Comparison of ENCODE assay signal across 8 mouse cellular contexts in the genomic region with DNA sequence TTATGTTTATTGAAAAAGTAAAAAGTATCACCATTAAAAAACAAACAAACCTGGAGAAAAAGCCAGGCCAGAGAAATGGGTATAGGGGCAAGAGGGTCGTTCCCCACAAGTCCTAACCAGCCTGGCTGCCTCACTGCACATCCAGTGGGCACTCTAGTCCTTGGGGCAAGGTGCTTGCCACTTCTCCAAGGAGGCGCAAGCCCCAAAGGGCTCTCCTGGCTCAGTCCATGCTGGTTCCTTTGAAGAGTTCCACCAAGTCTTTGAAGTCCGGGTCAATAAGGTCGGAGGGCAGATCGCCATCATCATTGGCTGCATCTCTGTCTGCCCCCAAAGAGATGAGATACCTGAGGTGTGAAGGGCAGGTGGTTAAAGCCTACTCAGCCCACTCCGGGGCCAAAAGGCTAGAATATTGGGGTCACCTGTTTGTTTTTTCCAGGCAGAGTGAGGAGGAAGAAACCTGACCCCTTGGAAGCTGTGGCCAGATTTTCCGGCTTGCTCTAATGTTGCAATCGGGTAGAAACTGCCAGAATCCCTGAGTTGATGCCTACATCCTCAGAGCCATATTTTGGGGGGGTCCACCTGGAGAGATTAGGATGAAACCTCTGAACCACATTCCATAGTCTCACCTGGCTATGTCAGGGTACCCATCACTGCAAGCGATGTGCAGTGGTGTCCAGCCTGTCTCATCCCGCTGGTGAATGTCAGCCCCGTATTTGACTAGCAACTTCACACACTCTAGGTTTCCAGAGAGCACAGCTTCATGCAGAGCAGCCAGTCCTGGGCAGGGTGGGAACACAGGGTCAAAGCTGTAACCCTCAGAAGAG. TPM values are rescaled to one million over a fixed set of nuclear protein-coding genes. Genes with fewer than 3 reads are reported as not detected.
A peak's percentile ranks its signal among the peaks of the same experiment; 100 is the strongest.
DNase-seq lines count a peak whose midpoint lies in the region; ATAC-seq and TF ChIP-seq lines count a peak whose summit lies in the region.

No protein-coding gene starts in this region.

- peak overlapping the region; percentile 75 for H3K4me2 ChIP-seq in embryonic facial prominence, embryonic 13.5 days
- peak overlapping the region; percentile 86 for H3K4me2 ChIP-seq in hindbrain, postnatal 0 days (ENCODE audit: low read depth, low read length)
- peak overlapping the region; percentile 99 for H3K4me2 ChIP-seq in myocyte (ENCODE audit: low read depth)

- no peaks in the 10 kb centered on the region for H3K27me3 ChIP-seq in liver, adult 2 months (ENCODE audit: control insufficient read depth, insufficient read depth, low read length)
- H3K27me3 ChIP-seq in embryonic facial prominence, embryonic 13.5 days: no peaks in the 10 kb centered on the region
- no peaks in the 10 kb centered on the region for H3K27me3 ChIP-seq in hindbrain, postnatal 0 days (ENCODE audit: insufficient read depth, low read length)
- no peaks in the 10 kb centered on the region for H3K27me3 ChIP-seq in myocyte (ENCODE audit: control insufficient read depth, insufficient read depth, insufficient read length)

- H3ac ChIP-seq in myocyte (ENCODE audit: control insufficient read depth, insufficient read length): peak overlapping the region; percentile 63

- H3K4me1 ChIP-seq in liver, adult 2 months (ENCODE audit: control insufficient read depth, insufficient read depth, low read length): peaks cover 15% of the 10 kb centered on the region
- H3K4me1 ChIP-seq in embryonic facial prominence, embryonic 13.5 days: peaks cover 32% of the 10 kb centered on the region
- H3K4me1 ChIP-seq in hindbrain, postnatal 0 days (ENCODE audit: insufficient read depth, low read length): peaks cover 16% of the 10 kb centered on the region

- H3K9ac ChIP-seq in liver, adult 2 months (ENCODE audit: low read depth, low read length): peak overlapping the region; percentile 90
- peak overlapping the region; percentile 99 for H3K9ac ChIP-seq in embryonic facial prominence, embryonic 13.5 days
- peak overlapping the region; percentile 92 for H3K9ac ChIP-seq in hindbrain, postnatal 0 days (replicated peaks; ENCODE audit: low read length)

- 36% methylated on average over 11 of the region's 11 CpGs for WGBS in liver, adult 2 months
- 75% methylated on average over 11 of the region's 11 CpGs for WGBS in embryonic facial prominence, embryonic 13.5 days
- WGBS in hindbrain, postnatal 0 days: 72% methylated on average over 11 of the region's 11 CpGs

- H3K9me3 ChIP-seq in embryonic facial prominence, embryonic 13.5 days: no peaks in the 10 kb centered on the region
- no peaks in the 10 kb centered on the region for H3K9me3 ChIP-seq in hindbrain, postnatal 0 days (ENCODE audit: low read length)

- H3K27ac ChIP-seq in liver, adult 2 months (replicated peaks; ENCODE audit: insufficient read depth, low read depth, low read length): peak overlapping the region; percentile 81
- peak overlapping the region; percentile 90; the same call in 1 of the 2 replicates for H3K27ac ChIP-seq in embryonic facial prominence, embryonic 13.5 days
- H3K27ac ChIP-seq in hindbrain, postnatal 0 days: peak overlapping the region; percentile 84

- peak overlapping the region; percentile 94 for H3K4me3 ChIP-seq in liver, adult 2 months (ENCODE audit: insufficient read depth, low read depth, low read length)
- H3K4me3 ChIP-seq in embryonic facial prominence, embryonic 13.5 days: peak overlapping the region; percentile 97
- peak overlapping the region; percentile 74 for H3K4me3 ChIP-seq in hindbrain, postnatal 0 days (ENCODE audit: low read length)
- H3K4me3 ChIP-seq in myocyte: peak overlapping the region; percentile 75

- no peaks in the 10 kb centered on the region for H3K36me3 ChIP-seq in liver, adult 2 months (ENCODE audit: control insufficient read depth, insufficient read depth, low read length)
- H3K36me3 ChIP-seq in embryonic facial prominence, embryonic 13.5 days: peaks cover 10% of the 10 kb centered on the region
- no peaks in the 10 kb centered on the region for H3K36me3 ChIP-seq in hindbrain, postnatal 0 days (ENCODE audit: insufficient read depth, low read length)
- H3K36me3 ChIP-seq in myocyte (ENCODE audit: control insufficient read depth, insufficient read depth): no peaks in the 10 kb centered on the region

- no peak for TF ChIP-seq POLR2A in liver, adult 2 months (IDR thresholded peaks at IDR 0.05; ENCODE audit: extremely low read depth, insufficient read depth, low read length)
- TF ChIP-seq POLR2A in myocyte (IDR thresholded peaks at IDR 0.05; ENCODE audit: insufficient read length, low read depth): no peak

- H3K79me2 ChIP-seq in liver, adult 2 months (ENCODE audit: control insufficient read depth, insufficient read depth, low read length): no peaks in the 10 kb centered on the region; the same call in 1 of the 2 replicates
- H3K79me2 ChIP-seq in myocyte (ENCODE audit: control insufficient read depth, insufficient read depth): peaks cover 33% of the 10 kb centered on the region

- peak; percentile 10; the same call in 1 of the 2 replicates for ATAC-seq in embryonic facial prominence, embryonic 13.5 days (ENCODE audit: insufficient number of reproducible peaks, insufficient read depth, low FRiP score, low TSS enrichment, low read depth)
- peak; percentile 36; the same call in 1 of the 2 replicates for ATAC-seq in hindbrain, postnatal 0 days

- DNase-seq in liver, adult 2 months (ENCODE audit: extremely low read depth, low read depth, low spot score): no peak
- DNase-seq in liver: no peak
- DNase-seq in hindbrain, postnatal 0 days (ENCODE audit: low spot score): no peak
- DNase-seq in adipocyte (ENCODE audit: low spot score): no peak
- no peak for DNase-seq in right cerebral cortex, postnatal 25 days
- DNase-seq in c-Kit-positive CD71-positive TER-119-positive erythroid progenitor cells, embryonic 14.5 days (ENCODE audit: low spot score): no peak

- TF ChIP-seq CTCF in liver, adult 2 months (IDR thresholded peaks at IDR 0.05; ENCODE audit: low read depth, low read length): no peak
- TF ChIP-seq CTCF in hindbrain, postnatal 0 days (IDR thresholded peaks at IDR 0.05; ENCODE audit: low read depth): no peak

TF ChIP-seq in myocyte, 11 proteins besides CTCF, POLR2A, EP300 and RAD21:
- TF ChIP-seq CEBPB (IDR thresholded peaks at IDR 0.05; ENCODE audit: insufficient read depth, poor library complexity, severe bottlenecking): peak; percentile 20; the same call in 1 of the 2 replicates
- TF ChIP-seq TCF12 (IDR thresholded peaks at IDR 0.05; ENCODE audit: insufficient read depth, poor library complexity, severe bottlenecking): no peak
TF ChIP-seq in myocyte: peak in this region for 1.

RNA-seq across cellular contexts. Expression of gene Mcrip1, which starts 0.7 kb away (rescaled TPM):
- 11.7 and 13.6 TPM in 2 replicates for total RNA-seq in liver, adult 2 months (2014; rRNA removed)
- polyA plus RNA-seq in liver, adult 2 months (2012; rRNA removed): 36.8 and 44.4 TPM in 2 replicates
- 219 and 247 TPM in 2 replicates for polyA plus RNA-seq in embryonic facial prominence, embryonic 13.5 days (2015; fragmentation: Nextera tagmentation; extraction: Ambion mirVana)
- 144 and 192 TPM in 2 replicates for total RNA-seq in hindbrain, postnatal 0 days (2014; rRNA removed)
- polyA plus RNA-seq in hindbrain, postnatal 0 days (2015; fragmentation: Nextera tagmentation; extraction: Ambion mirVana): 250 and 257 TPM in 2 replicates
- polyA plus RNA-seq in myocyte (2012; fragmentation: generic; extraction: Trizol): 237 TPM

RNA-seq across cellular contexts. Expression of gene Ppp1r27, which starts 0.7 kb away (rescaled TPM):
- 0.28 TPM in 1 of 2 replicates, not detected in the other for total RNA-seq in liver, adult 2 months (2014; rRNA removed)
- polyA plus RNA-seq in liver, adult 2 months (2012; rRNA removed): not detected in 2 replicates
- polyA plus RNA-seq in embryonic facial prominence, embryonic 13.5 days (2015; fragmentation: Nextera tagmentation; extraction: Ambion mirVana): not detected in 2 replicates
- not detected in 2 replicates for total RNA-seq in hindbrain, postnatal 0 days (2014; rRNA removed)
- not detected in 2 replicates for polyA plus RNA-seq in hindbrain, postnatal 0 days (2015; fragmentation: Nextera tagmentation; extraction: Ambion mirVana)
- 1.0 TPM for polyA plus RNA-seq in myocyte (2012; fragmentation: generic; extraction: Trizol)

RNA-seq across cellular contexts. Expression of gene Gcgr, which starts 19.7 kb away (rescaled TPM):
- 135 and 143 TPM in 2 replicates for total RNA-seq in liver, adult 2 months (2014; rRNA removed)
- 542 and 561 TPM in 2 replicates for polyA plus RNA-seq in liver, adult 2 months (2012; rRNA removed)
- polyA plus RNA-seq in embryonic facial prominence, embryonic 13.5 days (2015; fragmentation: Nextera tagmentation; extraction: Ambion mirVana): 1.3 and 1.7 TPM in 2 replicates
- total RNA-seq in hindbrain, postnatal 0 days (2014; rRNA removed): 0.99 and 3.1 TPM in 2 replicates
- polyA plus RNA-seq in hindbrain, postnatal 0 days (2015; fragmentation: Nextera tagmentation; extraction: Ambion mirVana): 1.0 TPM in 2 replicates
- 0.05 TPM for polyA plus RNA-seq in myocyte (2012; fragmentation: generic; extraction: Trizol)

RNA-seq across cellular contexts. Expression of gene P4hb, which starts 22.9 kb away (rescaled TPM):
- total RNA-seq in liver, adult 2 months (2014; rRNA removed): 933 and 951 TPM in 2 replicates
- 683 and 737 TPM in 2 replicates for polyA plus RNA-seq in liver, adult 2 months (2012; rRNA removed)
- polyA plus RNA-seq in embryonic facial prominence, embryonic 13.5 days (2015; fragmentation: Nextera tagmentation; extraction: Ambion mirVana): 684 and 710 TPM in 2 replicates
- 147 and 174 TPM in 2 replicates for total RNA-seq in hindbrain, postnatal 0 days (2014; rRNA removed)
- 222 TPM in 2 replicates for polyA plus RNA-seq in hindbrain, postnatal 0 days (2015; fragmentation: Nextera tagmentation; extraction: Ambion mirVana)
- 444 TPM for polyA plus RNA-seq in myocyte (2012; fragmentation: generic; extraction: Trizol)

RNA-seq across cellular contexts. Expression of gene Arhgdia, which starts 31.2 kb away (rescaled TPM):
- 14.9 and 22.3 TPM in 2 replicates for total RNA-seq in liver, adult 2 months (2014; rRNA removed)
- 142 and 188 TPM in 2 replicates for polyA plus RNA-seq in liver, adult 2 months (2012; rRNA removed)
- polyA plus RNA-seq in embryonic facial prominence, embryonic 13.5 days (2015; fragmentation: Nextera tagmentation; extraction: Ambion mirVana): 535 and 580 TPM in 2 replicates
- total RNA-seq in hindbrain, postnatal 0 days (2014; rRNA removed): 252 and 297 TPM in 2 replicates
- 403 and 425 TPM in 2 replicates for polyA plus RNA-seq in hindbrain, postnatal 0 days (2015; fragmentation: Nextera tagmentation; extraction: Ambion mirVana)
- 837 TPM for polyA plus RNA-seq in myocyte (2012; fragmentation: generic; extraction: Trizol)

Comparison
In these comparisons a context has a peak if more than half of its experiments do, and no peak if none do; other contexts are left out.
1. RNA of gene Gcgr, which starts 19.7 kb away (polyA plus RNA-seq): 542 to 561 TPM in liver, adult 2 months; 1.3 to 1.7 TPM in embryonic facial prominence, embryonic 13.5 days, 1.0 TPM in hindbrain, postnatal 0 days and 0.05 TPM in myocyte (single experiment); every median in the first group is over 100 times any median in the second.
2. Peak in every context shown above with its lines, with median percentiles within 50 percentile points of each other: H3K27ac ChIP-seq, H3K4me3 ChIP-seq, H3K9ac ChIP-seq and H3K4me2 ChIP-seq.